ENCODE assay signal across 9 mouse cellular contexts in genomic region chr12:59065776-59066175, GRCm38 (mm10). TPM values are rescaled to one million over a fixed set of nuclear protein-coding genes. Genes with fewer than 3 reads are reported as not detected.
DNase-seq lines count a peak whose midpoint lies in the region; ATAC-seq and TF ChIP-seq lines count a peak whose summit lies in the region.
"Had no signal": no experiment of that assay in that cellular context is flagged by ENCODE, and none has a peak within 500 bp of the region (broad histone marks: within the 10 kb centered on the region; RNA-seq: fewer than 3 reads in every experiment).

No protein-coding gene starts in this region.

- H3K4me2 ChIP-seq in forebrain, postnatal 0 days (ENCODE audit: low read depth), result peak overlapping the region; percentile 65
- peak overlapping the region; percentile 75 for H3K4me2 ChIP-seq in liver, postnatal 0 days (ENCODE audit: low read depth, low read length)

- H3K36me3 ChIP-seq in C2C12 (ENCODE audit: control insufficient read depth, insufficient read depth), result peaks cover 29% of the 10 kb centered on the region
- peaks cover 23% of the 10 kb centered on the region for H3K36me3 ChIP-seq in forebrain, postnatal 0 days (ENCODE audit: insufficient read depth)
- H3K36me3 ChIP-seq in liver, postnatal 0 days (replicated peaks; ENCODE audit: insufficient read depth, low read length), result peaks cover 25% of the 10 kb centered on the region

- WGBS in forebrain, postnatal 0 days, result 77% methylated on average over 3 of the region's 3 CpGs
- WGBS in liver, postnatal 0 days (ENCODE audit: insufficient replicate concordance), result 57% methylated on average over 3 of the region's 3 CpGs

- H3K27me3 ChIP-seq in C2C12 (ENCODE audit: control insufficient read depth, insufficient read depth, insufficient read length), result no peaks in the 10 kb centered on the region
- no peaks in the 10 kb centered on the region for H3K27me3 ChIP-seq in forebrain, postnatal 0 days (ENCODE audit: insufficient read depth, low read length)
- H3K27me3 ChIP-seq in liver, postnatal 0 days (ENCODE audit: insufficient read depth, low read length), result no peaks in the 10 kb centered on the region

- no peak for ATAC-seq in forebrain, postnatal 0 days
- ATAC-seq in liver, postnatal 0 days, result no peak

- H3K4me3 ChIP-seq in gastrocnemius, adult 2 months, result peak overlapping the region; percentile 94
- H3K4me3 ChIP-seq in C2C12 (ENCODE audit: insufficient read depth, poor library complexity, severe bottlenecking), result peak overlapping the region; percentile 28
- peak overlapping the region; percentile 99 for H3K4me3 ChIP-seq in forebrain, postnatal 0 days (ENCODE audit: low read depth, low read length)
- H3K4me3 ChIP-seq in liver, postnatal 0 days (ENCODE audit: low read depth, low read length), result peak overlapping the region; percentile 92

- intact Hi-C loops in gastrocnemius, adult 2 months (cut with DNase I), result loop anchor here (2.0 kb wide), 2 partner anchors 65 to 153 kb away; partner anchors contain the start of gene Fbxo33
- intact Hi-C loops in left cerebral cortex, postnatal 4 days (cut with DNase I), result no loop called here

- TF ChIP-seq CTCF in gastrocnemius, adult 2 months (IDR thresholded peaks at IDR 0.05), result no peak
- TF ChIP-seq CTCF in C2C12 (IDR thresholded peaks at IDR 0.05; ENCODE audit: control insufficient read depth, insufficient read depth, insufficient read length), result no peak
- no peak for TF ChIP-seq CTCF in forebrain, postnatal 0 days (IDR thresholded peaks at IDR 0.05; ENCODE audit: low read depth)
- TF ChIP-seq CTCF in liver, postnatal 0 days (IDR thresholded peaks at IDR 0.05; ENCODE audit: low read depth), result no peak

- H3K79me2 ChIP-seq in C2C12 (ENCODE audit: control insufficient read depth, insufficient read depth), result peaks cover 47% of the 10 kb centered on the region

- H3K9ac ChIP-seq in forebrain, postnatal 0 days, result no peak overlapping the region
- peak overlapping the region; percentile 53 for H3K9ac ChIP-seq in liver, postnatal 0 days (replicated peaks)

- H3K4me1 ChIP-seq in forebrain, postnatal 0 days (ENCODE audit: insufficient read depth), result no peaks in the 10 kb centered on the region; the same call in 1 of the 2 replicates
- H3K4me1 ChIP-seq in liver, postnatal 0 days (ENCODE audit: insufficient read depth), result peaks cover 5% of the 10 kb centered on the region

- peaks cover 29% of the 10 kb centered on the region for H3K79me3 ChIP-seq in C2C12 (ENCODE audit: low read depth)

- TF ChIP-seq EP300 in liver, postnatal 0 days (IDR thresholded peaks at IDR 0.05; ENCODE audit: low read depth), result no peak

- no peak for DNase-seq in gastrocnemius, adult 2 months
- no peak for DNase-seq in gastrocnemius, adult 18-20 months (ENCODE audit: low spot score)
- no peak for DNase-seq in forebrain, postnatal 0 days
- no peak for DNase-seq in liver, postnatal 0 days
- DNase-seq in testis, postnatal 14 days (ENCODE audit: low spot score), result no peak
- no peak for DNase-seq in adrenal gland, postnatal 36 days
- DNase-seq in left cerebral cortex, postnatal 4 days, result no peak
- DNase-seq: right cerebral cortex, adult 18-20 months had no signal

- no peak overlapping the region for H3ac ChIP-seq in C2C12 (ENCODE audit: control insufficient read depth, insufficient read length, low read depth)

- no peaks in the 10 kb centered on the region for H3K9me3 ChIP-seq in forebrain, postnatal 0 days (ENCODE audit: low read length)
- H3K9me3 ChIP-seq in liver, postnatal 0 days (ENCODE audit: low read length), result no peaks in the 10 kb centered on the region

- H3K27ac ChIP-seq in gastrocnemius, adult 2 months, result peak overlapping the region; percentile 96
- H3K27ac ChIP-seq in forebrain, postnatal 0 days (ENCODE audit: low read depth, low read length), result peak overlapping the region; percentile 89; the same call in 1 of the 2 replicates
- peak overlapping the region; percentile 88 for H3K27ac ChIP-seq in liver, postnatal 0 days (ENCODE audit: low read depth)

TF ChIP-seq in C2C12, 6 proteins besides CTCF, POLR2A, EP300 and RAD21:
- no peak for TF ChIP-seq MAX (IDR thresholded peaks at IDR 0.05)
- no peak for TF ChIP-seq USF1 (IDR thresholded peaks at IDR 0.05; ENCODE audit: low read depth)
- TF ChIP-seq MYOD1 (IDR thresholded peaks at IDR 0.05; ENCODE audit: control insufficient read depth, insufficient read length, low read depth), result no peak
- TF ChIP-seq FOSL1 (IDR thresholded peaks at IDR 0.05; ENCODE audit: insufficient read depth, low read length, poor library complexity, severe bottlenecking), result no peak
- no peak for TF ChIP-seq MYOG (IDR thresholded peaks at IDR 0.05; ENCODE audit: control insufficient read depth, extremely low read depth, insufficient read length)
- no peak for TF ChIP-seq CEBPB (IDR thresholded peaks at IDR 0.05; ENCODE audit: low read depth)
TF ChIP-seq in C2C12: peak in this region for 0.

RNA-seq across cellular contexts. Expression of gene Pnn, which starts 0.9 kb away (rescaled TPM):
- total RNA-seq in gastrocnemius, adult 2 months (2021), result 10 to 100 TPM; 18.2 to 22.5 TPM
- 10 to 100 TPM; 17.3 to 19.3 TPM for total RNA-seq in gastrocnemius, adult 18-20 months (2021)
- 14.7 TPM for polyA plus RNA-seq in C2C12 (2012; fragmentation: generic; extraction: Trizol)
- total RNA-seq in forebrain, postnatal 0 days (2014; rRNA removed), result 21.9 and 28.8 TPM in 2 replicates
- 38.1 and 50.3 TPM in 2 replicates for polyA plus RNA-seq in forebrain, postnatal 0 days (2015; fragmentation: Nextera tagmentation; extraction: Ambion mirVana)
- 22.1 and 28.9 TPM in 2 replicates for polyA plus RNA-seq in liver, postnatal 0 days (2015; fragmentation: Nextera tagmentation; extraction: Ambion mirVana)
- 10 to 100 TPM; 40.4 to 45.5 TPM for total RNA-seq in adrenal gland, postnatal 36 days (2021)
- 10 to 100 TPM; 59.9 to 65.4 TPM for total RNA-seq in left cerebral cortex, postnatal 4 days (2021)

RNA-seq across cellular contexts. Expression of gene Trappc6b, which starts 4.5 kb away (rescaled TPM):
- total RNA-seq in gastrocnemius, adult 2 months (2021), result 10 to 100 TPM; 46.4 to 60.7 TPM
- 10 to 100 TPM; 45.5 to 57.9 TPM for total RNA-seq in gastrocnemius, adult 18-20 months (2021)
- 38.7 TPM for polyA plus RNA-seq in C2C12 (2012; fragmentation: generic; extraction: Trizol)
- total RNA-seq in forebrain, postnatal 0 days (2014; rRNA removed), result 64.8 and 68.3 TPM in 2 replicates
- 168 and 178 TPM in 2 replicates for polyA plus RNA-seq in forebrain, postnatal 0 days (2015; fragmentation: Nextera tagmentation; extraction: Ambion mirVana)
- polyA plus RNA-seq in liver, postnatal 0 days (2015; fragmentation: Nextera tagmentation; extraction: Ambion mirVana), result 49.6 and 50.7 TPM in 2 replicates
- total RNA-seq in adrenal gland, postnatal 36 days (2021), result 100 to 1,000 TPM in 1 of 2 experiments, 10 to 100 TPM in 1; 90.7 to 112 TPM
- total RNA-seq in left cerebral cortex, postnatal 4 days (2021), result 10 to 100 TPM; 93.2 to 99.6 TPM

RNA-seq across cellular contexts. Expression of gene Mia2, which starts 29.8 kb away (rescaled TPM):
- 100 to 1,000 TPM; 113 to 123 TPM for total RNA-seq in gastrocnemius, adult 2 months (2021)
- total RNA-seq in gastrocnemius, adult 18-20 months (2021), result 100 to 1,000 TPM; 104 to 118 TPM
- 13.3 TPM for polyA plus RNA-seq in C2C12 (2012; fragmentation: generic; extraction: Trizol)
- total RNA-seq in forebrain, postnatal 0 days (2014; rRNA removed), result 24.2 and 29.6 TPM in 2 replicates
- polyA plus RNA-seq in forebrain, postnatal 0 days (2015; fragmentation: Nextera tagmentation; extraction: Ambion mirVana), result 21.5 and 26.9 TPM in 2 replicates
- 74.3 and 75.2 TPM in 2 replicates for polyA plus RNA-seq in liver, postnatal 0 days (2015; fragmentation: Nextera tagmentation; extraction: Ambion mirVana)
- 100 to 1,000 TPM; 107 to 159 TPM for total RNA-seq in adrenal gland, postnatal 36 days (2021)
- 10 to 100 TPM; 32.1 to 33.1 TPM for total RNA-seq in left cerebral cortex, postnatal 4 days (2021)

RNA-seq across cellular contexts. Expression of gene Gemin2, which starts 52.6 kb away (rescaled TPM):
- 1 to 10 TPM; 4.3 to 5.0 TPM for total RNA-seq in gastrocnemius, adult 2 months (2021)
- 1 to 10 TPM; 4.0 to 4.9 TPM for total RNA-seq in gastrocnemius, adult 18-20 months (2021)
- polyA plus RNA-seq in C2C12 (2012; fragmentation: generic; extraction: Trizol), result 12.8 TPM
- total RNA-seq in forebrain, postnatal 0 days (2014; rRNA removed), result 5.5 and 6.7 TPM in 2 replicates
- polyA plus RNA-seq in forebrain, postnatal 0 days (2015; fragmentation: Nextera tagmentation; extraction: Ambion mirVana), result 9.3 and 10.8 TPM in 2 replicates
- polyA plus RNA-seq in liver, postnatal 0 days (2015; fragmentation: Nextera tagmentation; extraction: Ambion mirVana), result 19.5 and 20.0 TPM in 2 replicates
- total RNA-seq in adrenal gland, postnatal 36 days (2021), result 1 to 10 TPM; 8.0 to 9.8 TPM
- total RNA-seq in left cerebral cortex, postnatal 4 days (2021), result 1 to 10 TPM; 6.5 to 7.0 TPM

RNA-seq across cellular contexts. Expression of gene Sec23a, which starts 54.0 kb away (rescaled TPM):
- 10 to 100 TPM; 54.7 to 61.6 TPM for total RNA-seq in gastrocnemius, adult 2 months (2021)
- 10 to 100 TPM; 60.1 to 60.9 TPM for total RNA-seq in gastrocnemius, adult 18-20 months (2021)
- 14.4 TPM for polyA plus RNA-seq in C2C12 (2012; fragmentation: generic; extraction: Trizol)
- total RNA-seq in forebrain, postnatal 0 days (2014; rRNA removed), result 156 and 159 TPM in 2 replicates
- 84.4 and 95.5 TPM in 2 replicates for polyA plus RNA-seq in forebrain, postnatal 0 days (2015; fragmentation: Nextera tagmentation; extraction: Ambion mirVana)
- polyA plus RNA-seq in liver, postnatal 0 days (2015; fragmentation: Nextera tagmentation; extraction: Ambion mirVana), result 43.2 and 48.4 TPM in 2 replicates
- 10 to 100 TPM; 40.3 to 51.1 TPM for total RNA-seq in adrenal gland, postnatal 36 days (2021)
- total RNA-seq in left cerebral cortex, postnatal 4 days (2021), result 100 to 1,000 TPM; 148 to 151 TPM

Comparison
In these comparisons a context has a peak if more than half of its experiments do, and no peak if none do; other contexts are left out.
1. H3K4me3 ChIP-seq: peak in every context shown above with its lines; median percentile 99 in forebrain, postnatal 0 days; 94 in gastrocnemius, adult 2 months; 92 in liver, postnatal 0 days; 28 in C2C12.